Mouse (Mus musculus): Measurements from ENCODE around the gene Ypel3.

DNA sequence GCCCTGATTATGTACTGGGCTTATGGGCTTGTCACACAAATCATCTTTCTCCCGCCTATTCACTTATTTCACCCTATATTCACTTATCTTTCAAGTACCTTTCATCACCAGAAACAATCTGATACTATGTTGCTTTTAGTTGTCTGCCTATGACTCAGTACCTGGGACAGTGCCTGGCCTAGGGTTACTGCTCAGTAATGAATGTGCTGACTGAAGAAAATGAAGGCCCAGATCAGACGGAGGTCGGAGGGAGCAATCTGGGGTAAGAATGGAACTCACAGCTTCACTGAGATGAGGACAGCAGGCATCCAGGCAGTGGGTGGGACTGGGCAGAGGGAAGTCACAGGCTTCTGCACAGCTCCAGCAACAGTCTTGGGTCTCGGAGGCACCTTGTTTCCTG lies 30.6 kb downstream of the Ypel3 start:
- TF ChIP-seq POLR2A (IDR thresholded peaks at IDR 0.05; ENCODE audit: borderline replicate concordance, extremely low read depth, insufficient read depth, insufficient read length, poor library complexity, severe bottlenecking): no peak
- no peak for TF ChIP-seq CTCF (IDR thresholded peaks at IDR 0.05; ENCODE audit: borderline replicate concordance, extremely low read depth, insufficient read depth, insufficient read length)

All from brain, embryonic 14.5 days (tissue).